Mouse (Mus musculus) MEL-GATA-1-ER (cell line): Measurements from ENCODE around the gene Marc2.

Experiments
- DNase-seq: peaks from one replicate; pipeline ENCODE4 v3.0.0-alpha.2; 2012; ENCODE audit warnings: low read depth; ENCODE audit errors: extremely low read depth

Gene Marc2

GRCm38 (mm10) chr1:184853922-184854321 is 7.7 kb upstream of the Marc2 start:
- DNase-seq = no peak

- DNase-seq = no peak
These were observed 7.1 kb upstream of the Marc2 start for GRCm38 (mm10) chr1:184853339-184853738.

- DNase-seq = no peak
These were observed 5.7 kb upstream of the Marc2 start for GRCm38 (mm10) chr1:184851741-184852618.

- DNase-seq = no peak
These were observed 4.9 kb upstream of the Marc2 start for GRCm38 (mm10) chr1:184851166-184851565.

- DNase-seq = peak; percentile 28
These were observed 722 bp upstream of the Marc2 start for GRCm38 (mm10) chr1:184846973-184847372.

- DNase-seq = peak; percentile 78
These were observed 860 bp downstream of the Marc2 start for GRCm38 (mm10) chr1:184845111-184846071.

- peak; percentile 52 for DNase-seq
These were observed 1.8 kb downstream of the Marc2 start for GRCm38 (mm10) chr1:184844326-184845066.

GRCm38 (mm10) chr1:184837649-184838048 is 8.6 kb downstream of the Marc2 start:
- DNase-seq = no peak

- DNase-seq = no peak
These were observed 9.9 kb downstream of the Marc2 start for GRCm38 (mm10) chr1:184836350-184836749.

GRCm38 (mm10) chr1:184833499-184833898 is 12.8 kb downstream of the Marc2 start:
- DNase-seq = no peak

- no peak for DNase-seq
These were observed 14.0 kb downstream of the Marc2 start for GRCm38 (mm10) chr1:184832211-184832610.

GRCm38 (mm10) chr1:184829897-184830296 is 16.4 kb downstream of the Marc2 start:
- DNase-seq = no peak

- no peak for DNase-seq
These were observed 19.0 kb downstream of the Marc2 start for GRCm38 (mm10) chr1:184827175-184827701.

- no peak for DNase-seq
These were observed 21.2 kb downstream of the Marc2 start for GRCm38 (mm10) chr1:184825093-184825492.

GRCm38 (mm10) chr1:184824439-184824851 is 21.8 kb downstream of the Marc2 start:
- DNase-seq = peak; percentile 51

- no peak for DNase-seq
These were observed 23.6 kb downstream of the Marc2 start for GRCm38 (mm10) chr1:184822678-184823077.

- no peak for DNase-seq
These were observed 28.5 kb downstream of the Marc2 start for GRCm38 (mm10) chr1:184817768-184818167.

- DNase-seq = no peak
These were observed 34.5 kb downstream of the Marc2 start for GRCm38 (mm10) chr1:184811716-184812250.

- DNase-seq = no peak
These were observed 35.3 kb downstream of the Marc2 start, which contains the start of gene Marc1 for GRCm38 (mm10) chr1:184810780-184811575. TSS of gene Marc1 (minus strand) at chr1:184811313.

GRCm38 (mm10) chr1:184809578-184810001 is 36.7 kb downstream of the Marc2 start:
- DNase-seq = no peak
